Mouse (Mus musculus) heart, embryonic 12.5 days (tissue): Measurements from ENCODE around the gene Simc1. TPM values are rescaled to one million over a fixed set of nuclear protein-coding genes. Genes with fewer than 3 reads are reported as not detected.
"Not testable (repeated sequence)": the region's sequence is repeated elsewhere in the genome, so short reads cannot be mapped to it uniquely, and the experiment has no call there.

Experiments
- ATAC-seq: fragments of 200-750 bp; cut with Nextera tagmentation; 2 replicates; pipeline ENCODE4 v1.8.0; 2017; ENCODE audit warnings: moderate TSS enrichment, moderate library complexity; ENCODE audit not compliant: insufficient number of reproducible peaks, low FRiP score
- H3K27ac ChIP-seq: fragments of 300-500 bp; sonication (generic); 2 replicates; pipeline ENCODE4 v1.5.1; 2016; ENCODE audit warnings: mild to moderate bottlenecking, moderate library complexity; ENCODE audit not compliant: poor library complexity, severe bottlenecking
- H3K27me3 ChIP-seq: fragments of 300-500 bp; sonication (generic); replicated peaks from 2 replicates; pipeline ENCODE4 v1.6.1; 2016; ENCODE audit warnings: mild to moderate bottlenecking, moderate library complexity
- H3K36me3 ChIP-seq: fragments of 300-500 bp; sonication (generic); 2 replicates; pipeline ENCODE4 v1.6.1; 2016; ENCODE audit warnings: mild to moderate bottlenecking, moderate library complexity
- H3K4me1 ChIP-seq: fragments of 300-500 bp; sonication (generic); replicated peaks from 2 replicates; pipeline ENCODE4 v1.6.1; 2016; ENCODE audit warnings: mild to moderate bottlenecking
- H3K4me2 ChIP-seq: fragments of 300-500 bp; sonication (generic); 2 replicates; pipeline ENCODE4 v1.6.1; 2016; ENCODE audit warnings: mild to moderate bottlenecking, moderate library complexity
- H3K4me3 ChIP-seq: fragments of 300-500 bp; sonication (generic); 2 replicates; pipeline ENCODE4 v1.5.1; 2016; ENCODE audit warnings: mild to moderate bottlenecking
- H3K9ac ChIP-seq: fragments of 300-500 bp; sonication (generic); 2 replicates; pipeline ENCODE4 v1.6.1; 2016; ENCODE audit warnings: mild to moderate bottlenecking, moderate library complexity
- H3K9me3 ChIP-seq: fragments of 300-500 bp; sonication (generic); replicated peaks from 2 replicates; pipeline ENCODE4 v1.6.1; 2016; ENCODE audit warnings: mild to moderate bottlenecking, moderate library complexity
- WGBS: fragments of 180-500 bp; shearing (Covaris S2); methylation state at CpG from one replicate; pipeline ENCODE4 v1.1.7; 2016; 5-methylcytosine and 5-hydroxymethylcytosine counted together
- polyA plus RNA-seq: library from polyadenylated mRNA; unstranded; fragments of >200 nt; fragmentation: Nextera tagmentation; extraction: Ambion mirVana; gene quantifications from 2 replicates; pipeline ENCODE4 v1.2.1, GENCODE M21; 2016

The Simc1 gene
- polyA plus RNA-seq, 1 experiment from 2014 or later = 6.6 TPM

DNA sequence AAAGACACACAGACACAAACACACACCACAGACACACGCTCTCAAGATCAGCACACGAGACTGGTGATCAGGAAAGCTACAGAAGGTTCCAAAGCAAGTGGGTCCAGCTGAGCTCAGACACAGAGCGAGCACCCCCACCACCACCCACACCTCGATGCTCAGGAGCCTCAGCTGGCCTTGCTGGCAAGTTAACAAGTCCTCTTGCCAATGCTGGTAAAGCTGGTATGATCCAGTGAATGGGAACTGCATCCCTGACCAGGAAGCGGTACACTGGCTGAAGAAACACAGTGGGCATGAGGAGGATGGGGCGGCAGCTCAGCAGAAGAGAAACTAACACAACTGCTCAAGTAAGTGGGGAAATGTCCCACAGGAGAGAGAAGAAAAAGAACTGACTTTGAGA, 12.2 kb upstream of the Simc1 start:
- 77% methylated on average over 6 of the region's 6 CpGs for WGBS
- Histone ChIP-seq H3K9ac (no peak overlapping the region), H3K4me3 (no peak overlapping the region)

DNA sequence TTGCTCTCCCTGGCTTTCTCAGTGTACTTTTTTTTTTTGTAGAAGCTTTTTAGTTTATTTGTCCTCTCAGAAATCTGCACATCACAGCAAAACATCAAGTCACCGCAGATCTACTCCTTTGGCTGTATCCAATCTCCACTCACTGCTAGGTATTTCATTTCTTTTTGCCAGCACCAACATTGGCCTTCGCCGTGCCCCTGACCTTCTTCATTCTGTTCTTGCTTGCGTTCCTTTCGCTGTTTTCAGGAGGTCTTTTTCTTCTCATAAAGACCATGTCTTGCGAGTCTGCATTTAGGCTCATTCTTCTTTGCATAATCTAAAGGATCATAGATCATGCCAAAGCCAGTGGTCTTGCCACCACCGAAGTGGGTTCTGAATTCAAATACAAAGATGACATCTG, 4.0 kb upstream of the Simc1 start:
- not testable (repeated sequence) for H3K4me1 ChIP-seq, H3K36me3 ChIP-seq, ATAC-seq, H3K4me3 ChIP-seq, H3K4me2 ChIP-seq, H3K27me3 ChIP-seq, H3K9me3 ChIP-seq, H3K9ac ChIP-seq, H3K27ac ChIP-seq
- 87% methylated on average over 7 of the region's 7 CpGs for WGBS

More for the DNA sequence above, 12.2 kb upstream of the Simc1 start:
- H3K4me2 ChIP-seq = no peak overlapping the region
- H3K4me1 ChIP-seq = no peaks in the 10 kb centered on the region
- H3K27me3 ChIP-seq = no peaks in the 10 kb centered on the region
- H3K36me3 ChIP-seq = no peaks in the 10 kb centered on the region
- H3K9me3 ChIP-seq = no peaks in the 10 kb centered on the region
- no peak overlapping the region for H3K27ac ChIP-seq
- ATAC-seq = no peak

DNA sequence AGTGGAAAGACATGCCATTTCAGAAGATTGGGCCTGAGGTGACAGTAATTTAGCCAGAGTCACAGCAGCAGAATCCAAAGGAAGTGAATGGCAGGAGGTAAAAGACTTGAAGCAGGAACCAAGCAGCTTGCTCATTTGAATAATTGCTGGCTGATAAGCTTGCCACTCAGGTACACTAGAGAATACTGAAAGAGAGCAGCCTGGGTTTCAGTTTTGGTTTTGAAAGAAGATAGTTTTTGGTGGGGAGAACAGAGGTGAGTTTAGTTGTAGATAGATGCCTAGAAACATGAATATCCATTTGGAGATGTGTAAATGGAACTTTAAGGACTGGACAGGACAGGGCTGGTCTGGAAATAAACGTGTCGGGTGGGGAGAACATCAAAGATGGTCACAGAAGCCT, 2.2 kb upstream of the Simc1 start:
- no peaks in the 10 kb centered on the region for H3K36me3 ChIP-seq

DNA sequence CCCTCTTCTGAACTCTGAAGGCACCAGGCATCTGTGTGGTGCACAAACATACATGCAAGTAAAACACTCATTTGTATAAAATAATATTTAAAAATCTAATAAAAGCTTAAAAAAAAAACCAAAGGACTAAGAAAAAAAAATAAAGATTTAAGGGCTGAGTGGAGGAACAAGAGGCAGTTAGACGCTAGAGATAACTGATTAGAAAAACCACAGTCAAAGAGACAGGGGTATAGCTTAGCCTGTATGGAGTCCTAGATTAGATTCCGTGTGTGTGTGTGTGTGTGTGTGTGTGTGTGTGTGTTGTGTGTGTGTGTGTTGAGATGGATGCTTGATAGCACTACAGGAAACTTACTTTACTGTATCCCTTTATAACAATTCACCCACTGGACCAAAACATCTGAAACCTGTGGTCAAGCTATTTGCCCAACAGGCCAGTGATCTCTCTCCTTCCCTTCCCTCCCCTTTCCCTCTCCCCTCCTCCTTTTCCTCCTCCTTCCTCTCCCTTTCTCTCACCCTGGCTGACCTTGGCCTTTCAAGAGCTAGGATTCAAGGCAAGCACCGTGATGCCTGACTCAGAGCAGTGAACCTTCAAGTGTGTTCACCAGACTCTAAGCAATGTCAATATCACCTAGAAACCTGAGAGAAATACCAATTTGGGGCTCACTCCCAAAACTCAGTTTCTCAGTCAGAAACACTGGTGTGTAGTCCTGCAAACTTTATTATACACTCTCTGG, 1.5 kb upstream of the Simc1 start:
- no peak overlapping the region for H3K9ac ChIP-seq
- H3K27me3 ChIP-seq = no peaks in the 10 kb centered on the region
- H3K9me3 ChIP-seq = no peaks in the 10 kb centered on the region
- ATAC-seq = no peak
- H3K36me3 ChIP-seq = no peaks in the 10 kb centered on the region
- 43% methylated on average over 3 of the region's 3 CpGs for WGBS
- H3K4me1 ChIP-seq = peaks cover 10% of the 10 kb centered on the region
- H3K4me3 ChIP-seq = no peak overlapping the region
- no peak overlapping the region for H3K4me2 ChIP-seq
- H3K27ac ChIP-seq = no peak overlapping the region

More for the DNA sequence above, 2.2 kb upstream of the Simc1 start:
- Histone ChIP-seq H3K27me3 (no peaks in the 10 kb centered on the region), H3K4me3 (no peak overlapping the region), H3K4me1 (peaks cover 10% of the 10 kb centered on the region), H3K27ac (no peak overlapping the region), H3K4me2 (no peak overlapping the region), H3K9ac (no peak overlapping the region), H3K9me3 (no peaks in the 10 kb centered on the region)
- no peak for ATAC-seq
- WGBS = 60% methylated on average over 2 of the region's 2 CpGs

DNA sequence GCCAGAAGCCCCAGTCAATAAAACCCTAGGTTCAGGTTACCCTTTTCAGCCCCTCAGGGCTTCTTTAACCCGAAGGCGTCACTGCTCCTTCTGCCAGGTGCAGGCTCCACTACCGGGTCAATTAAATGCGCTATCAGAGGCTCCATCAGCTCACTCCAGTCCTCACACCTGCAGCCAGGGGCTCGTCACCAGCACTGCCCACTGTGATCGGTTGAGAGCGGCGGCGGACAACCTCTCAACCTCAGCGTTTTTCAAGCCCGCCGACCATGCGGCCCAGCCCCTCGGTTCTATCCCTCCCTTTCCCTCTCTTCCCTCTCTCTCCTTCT, 338 bp upstream of the Simc1 start:
- Histone ChIP-seq H3K4me1 (peaks cover 10% of the 10 kb centered on the region), H3K27ac (no peak overlapping the region), H3K4me3 (peak overlapping the region; percentile 76), H3K36me3 (no peaks in the 10 kb centered on the region), H3K4me2 (peak overlapping the region; percentile 81), H3K9ac (peak overlapping the region; percentile 84), H3K9me3 (no peaks in the 10 kb centered on the region), H3K27me3 (no peaks in the 10 kb centered on the region)
- ATAC-seq = peak; percentile 49; the same call in 1 of the 2 replicates
- WGBS = 1% methylated on average over 14 of the region's 14 CpGs

- no peaks in the 10 kb centered on the region for H3K9me3 ChIP-seq
- WGBS = 46% methylated on average over 7 of the region's 7 CpGs
- H3K27ac ChIP-seq = no peak overlapping the region
- peak overlapping the region; percentile 84 for H3K9ac ChIP-seq
- no peaks in the 10 kb centered on the region for H3K36me3 ChIP-seq
- peak overlapping the region; percentile 81 for H3K4me2 ChIP-seq
- no peaks in the 10 kb centered on the region for H3K27me3 ChIP-seq
- peaks cover 10% of the 10 kb centered on the region for H3K4me1 ChIP-seq
- ATAC-seq = no peak
- peak overlapping the region; percentile 76 for H3K4me3 ChIP-seq
These were observed 1.2 kb downstream of the Simc1 start for GRCm38 (mm10) chr13:54504611-54505260.

GRCm38 (mm10) chr13:54505920-54506319, 2.3 kb downstream of the Simc1 start:
- ATAC-seq = no peak
- 98% methylated on average over 1 of the region's 1 CpGs for WGBS
- H3K36me3 ChIP-seq = no peaks in the 10 kb centered on the region
- H3K27me3 ChIP-seq = no peaks in the 10 kb centered on the region
- no peak overlapping the region for H3K4me2 ChIP-seq
- no peak overlapping the region for H3K27ac ChIP-seq
- peaks cover 10% of the 10 kb centered on the region for H3K4me1 ChIP-seq
- no peak overlapping the region for H3K9ac ChIP-seq
- no peaks in the 10 kb centered on the region for H3K9me3 ChIP-seq
- H3K4me3 ChIP-seq = no peak overlapping the region

- no peak overlapping the region for H3K4me2 ChIP-seq
- H3K9ac ChIP-seq = no peak overlapping the region
- H3K4me3 ChIP-seq = no peak overlapping the region
- no peaks in the 10 kb centered on the region for H3K9me3 ChIP-seq
- no peaks in the 10 kb centered on the region for H3K27me3 ChIP-seq
- 87% methylated on average over 4 of the region's 4 CpGs for WGBS
- no peaks in the 10 kb centered on the region for H3K4me1 ChIP-seq
- ATAC-seq = no peak
- peaks cover 14% of the 10 kb centered on the region for H3K36me3 ChIP-seq
- no peak overlapping the region for H3K27ac ChIP-seq
These were observed 16.6 kb downstream of the Simc1 start for GRCm38 (mm10) chr13:54520221-54520620.

- no peak for ATAC-seq
These were observed 17.6 kb downstream of the Simc1 start for GRCm38 (mm10) chr13:54521181-54521580.

GRCm38 (mm10) chr13:54527140-54527539, 23.6 kb downstream of the Simc1 start:
- no peak overlapping the region for H3K4me2 ChIP-seq
- H3K27me3 ChIP-seq = no peaks in the 10 kb centered on the region
- no peak overlapping the region for H3K9ac ChIP-seq
- peaks cover 54% of the 10 kb centered on the region for H3K36me3 ChIP-seq
- H3K9me3 ChIP-seq = no peaks in the 10 kb centered on the region
- ATAC-seq = no peak
- 86% methylated on average over 6 of the region's 6 CpGs for WGBS
- no peaks in the 10 kb centered on the region for H3K4me1 ChIP-seq
- no peak overlapping the region for H3K4me3 ChIP-seq
- no peak overlapping the region for H3K27ac ChIP-seq

More at GRCm38 (mm10) chr13:54521181-54521580, 17.6 kb downstream of the Simc1 start:
- Histone ChIP-seq H3K36me3 (peaks cover 24% of the 10 kb centered on the region), H3K4me1 (no peaks in the 10 kb centered on the region), H3K9ac (no peak overlapping the region), H3K4me2 (no peak overlapping the region), H3K4me3 (no peak overlapping the region), H3K27ac (no peak overlapping the region), H3K9me3 (no peaks in the 10 kb centered on the region), H3K27me3 (no peaks in the 10 kb centered on the region)

DNA sequence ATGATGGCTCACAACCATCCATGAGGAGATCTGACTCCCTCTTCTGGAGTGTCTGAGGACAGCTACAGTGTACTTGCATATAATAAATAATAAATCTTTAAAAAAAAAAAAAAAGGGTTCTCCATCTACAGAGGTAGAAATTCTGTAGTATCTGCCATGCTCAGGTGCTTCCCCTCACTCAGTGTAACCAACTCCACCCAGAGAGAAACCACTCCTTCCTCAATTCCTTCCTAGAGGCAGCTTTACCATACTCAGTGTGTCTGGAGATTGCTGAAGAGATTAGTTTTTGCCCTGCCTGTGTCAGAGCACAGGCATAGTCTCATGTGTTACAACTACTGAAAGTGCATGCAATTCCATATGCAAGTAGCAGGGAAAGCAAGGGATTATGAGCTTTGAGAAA, 28.6 kb downstream of the Simc1 start:
- no peaks in the 10 kb centered on the region for H3K9me3 ChIP-seq
- H3K27me3 ChIP-seq = no peaks in the 10 kb centered on the region
- no peak overlapping the region for H3K9ac ChIP-seq
- H3K27ac ChIP-seq = no peak overlapping the region
- H3K36me3 ChIP-seq = peaks cover 43% of the 10 kb centered on the region
- H3K4me1 ChIP-seq = no peaks in the 10 kb centered on the region
- ATAC-seq = no peak
- H3K4me3 ChIP-seq = no peak overlapping the region
- no peak overlapping the region for H3K4me2 ChIP-seq

DNA sequence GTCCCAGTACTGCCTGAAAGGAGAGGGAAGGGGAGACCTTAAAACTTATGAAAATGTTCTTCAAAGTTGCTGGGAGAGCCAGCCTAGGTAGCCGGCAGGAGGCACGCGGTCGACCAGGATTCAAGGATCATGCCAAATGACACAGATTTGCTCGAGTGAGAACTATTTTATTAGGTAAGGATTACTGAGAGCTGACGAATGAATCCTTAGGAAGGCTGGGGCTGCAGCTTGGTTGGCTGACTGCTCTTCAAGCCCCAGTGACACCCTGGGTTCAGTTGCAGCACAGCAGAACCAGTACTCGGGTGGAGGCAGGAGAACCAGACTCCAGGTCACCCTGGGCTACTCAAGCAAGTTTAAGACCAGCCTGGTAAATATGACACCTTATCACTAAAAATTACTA, 44.5 kb downstream of the Simc1 start:
- Histone ChIP-seq H3K36me3 (peaks cover 61% of the 10 kb centered on the region), H3K4me1 (no peaks in the 10 kb centered on the region), H3K9me3 (no peaks in the 10 kb centered on the region), H3K27me3 (no peaks in the 10 kb centered on the region), H3K4me2 (no peak overlapping the region), H3K27ac (no peak overlapping the region), H3K9ac (no peak overlapping the region), H3K4me3 (no peak overlapping the region)
- ATAC-seq = no peak
- WGBS = 83% methylated on average over 7 of the region's 7 CpGs
